Mouse (Mus musculus) C2C12 (cell line): ENCODE measurements at regions not wholly inside any gene's neighbourhood (a gene's known extent, or its start where the extent isn't known, plus 50 kb on each side); places are given as distances from the start of the nearest gene placed in this dataset.

Experiments
- CTCF ChIP-seq: IDR thresholded peaks from one replicate; pipeline ENCODE4 v1.5.1; 2011; ENCODE audit not compliant: control insufficient read depth, insufficient read depth, insufficient read length
- MAX ChIP-seq: IDR thresholded peaks from one replicate; pipeline ENCODE4 v1.6.1; 2011; ENCODE audit warnings: mild to moderate bottlenecking, control low read depth
- MYOD1 ChIP-seq: IDR thresholded peaks from one replicate; pipeline ENCODE4 v1.6.1; 2011; ENCODE audit warnings: low read depth; ENCODE audit not compliant: control insufficient read depth, insufficient read length
- MYOG ChIP-seq: IDR thresholded peaks from one replicate; pipeline ENCODE4 v1.6.1; 2011; ENCODE audit not compliant: control insufficient read depth, insufficient read length; ENCODE audit errors: extremely low read depth
- USF1 ChIP-seq: IDR thresholded peaks from one replicate; pipeline ENCODE4 v1.6.1; 2011; ENCODE audit warnings: low read depth, mild to moderate bottlenecking, control low read depth, moderate library complexity

- TF ChIP-seq MYOD1 (no peak), CTCF (no peak), USF1 (no peak), MAX (no peak), MYOG (no peak)
Measured at GRCm38 (mm10) chr4:127709746-127710145, 261.0 kb downstream of the CK137956 start.
